Mouse (Mus musculus) hindbrain, embryonic 11.5 days (tissue): ENCODE data around the gene Slc35a5. TPM values are rescaled to one million over a fixed set of nuclear protein-coding genes. Genes with fewer than 3 reads are reported as not detected.

Experiments
- ATAC-seq: fragments of 200-750 bp; cut with Nextera tagmentation; 2 replicates; pipeline ENCODE4 v1.8.0; 2017; ENCODE audit warnings: mild to moderate bottlenecking, moderate TSS enrichment, moderate library complexity; ENCODE audit not compliant: low FRiP score
- DNase-seq: peaks from one replicate; pipeline ENCODE4 v3.0.0-alpha.2; 2015; ENCODE audit warnings: low spot score
- H3K27ac ChIP-seq: fragments of 300-500 bp; sonication (generic); 2 replicates; pipeline ENCODE4 v1.5.1; 2014; ENCODE audit warnings: mild to moderate bottlenecking, low read depth, low read length
- H3K27me3 ChIP-seq: fragments of 300-500 bp; sonication (generic); 2 replicates; pipeline ENCODE4 v1.6.1; 2014; ENCODE audit warnings: mild to moderate bottlenecking, low read length, moderate library complexity, mixed read lengths; ENCODE audit not compliant: control insufficient read depth, insufficient read depth
- H3K36me3 ChIP-seq: fragments of 300-500 bp; sonication (generic); 2 replicates; pipeline ENCODE4 v1.6.1; 2014; ENCODE audit warnings: mild to moderate bottlenecking, low read length, moderate library complexity, mixed read lengths; ENCODE audit not compliant: control insufficient read depth, insufficient read depth
- H3K4me1 ChIP-seq: fragments of 300-500 bp; sonication (generic); replicated peaks from 2 replicates; pipeline ENCODE4 v1.6.1; 2014; ENCODE audit warnings: low read length, mixed read lengths; ENCODE audit not compliant: control insufficient read depth, insufficient read depth
- H3K4me2 ChIP-seq: fragments of 300-500 bp; sonication (generic); replicated peaks from 2 replicates; pipeline ENCODE4 v1.6.1; 2014; ENCODE audit warnings: mild to moderate bottlenecking, low read depth, low read length
- H3K4me3 ChIP-seq: fragments of 300-500 bp; sonication (generic); 2 replicates; pipeline ENCODE4 v1.5.1; 2014; ENCODE audit warnings: low read depth, low read length
- H3K9ac ChIP-seq: fragments of 300-500 bp; sonication (generic); 2 replicates; pipeline ENCODE4 v1.6.1; 2014; ENCODE audit warnings: low read depth, low read length
- H3K9me3 ChIP-seq: fragments of 300-500 bp; sonication (generic); 2 replicates; pipeline ENCODE4 v1.6.1; 2016; ENCODE audit warnings: low read length; ENCODE audit not compliant: control insufficient read depth
- WGBS: fragments of 180-500 bp; shearing (Covaris S2); extraction: QIAGEN DNeasy Blood & Tissue Kit; methylation state at CpG from one replicate; pipeline ENCODE4 v1.1.7; 2014; 5-methylcytosine and 5-hydroxymethylcytosine counted together
- polyA plus RNA-seq: library from polyadenylated mRNA; unstranded; fragments of >200 nt; fragmentation: Nextera tagmentation; extraction: Ambion mirVana; gene quantifications from 2 replicates; pipeline ENCODE4 v1.2.1, GENCODE M21; 2014

Slc35a5 gene
- polyA plus RNA-seq, 1 experiment from 2014 or later, result 20.1 TPM

DNA sequence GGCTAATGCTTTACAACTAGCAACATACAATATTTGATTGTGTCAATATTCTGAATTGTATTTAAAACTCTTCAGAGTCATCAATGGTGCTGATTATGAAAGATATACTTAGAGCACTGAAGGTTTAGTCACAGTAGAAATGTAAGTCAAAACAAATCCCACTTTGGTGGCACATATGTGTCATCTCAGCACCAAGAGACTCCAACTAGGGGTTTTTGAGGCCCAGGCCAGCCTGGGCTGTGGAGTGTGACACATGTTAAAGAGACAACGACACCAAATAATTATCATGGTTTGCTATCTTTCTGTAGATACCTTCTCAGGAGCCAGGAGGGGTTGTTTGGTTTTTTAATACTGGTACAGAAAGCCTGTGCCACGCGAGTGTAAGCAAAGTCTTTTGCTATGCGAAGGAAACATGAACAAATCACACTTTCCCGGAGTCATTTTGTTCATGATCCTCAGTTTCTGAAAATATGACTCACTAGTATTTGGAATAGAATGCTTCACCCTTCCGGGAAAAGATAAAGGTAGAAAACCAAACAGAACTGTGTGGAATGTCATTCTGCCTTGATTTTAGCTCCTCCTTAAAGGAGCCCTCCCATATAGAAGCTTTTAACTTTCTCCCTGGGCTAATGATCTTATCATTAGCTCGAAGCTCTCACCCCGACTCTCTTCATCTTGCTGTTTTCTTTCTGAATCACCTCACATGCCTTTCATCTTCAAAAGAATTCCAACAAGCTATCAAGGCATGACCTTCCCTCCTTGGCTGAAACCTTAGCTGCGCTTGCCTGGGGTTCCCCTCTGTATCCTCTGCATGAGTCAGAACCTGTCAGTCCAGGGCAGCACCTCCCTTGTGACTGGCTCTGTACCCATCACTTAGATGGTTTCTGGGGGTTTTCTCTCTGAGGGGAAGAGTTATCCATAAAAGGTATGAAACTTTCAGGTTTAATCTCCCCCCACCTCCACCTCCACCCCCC is 34.0 kb downstream of the Slc35a5 start:
- 71% methylated on average over 9 of the region's 9 CpGs for WGBS
- Histone ChIP-seq H3K9me3 (no peaks in the 10 kb centered on the region), H3K4me3 (no peak overlapping the region), H3K9ac (no peak overlapping the region), H3K4me2 (no peak overlapping the region), H3K27ac (no peak overlapping the region), H3K27me3 (no peaks in the 10 kb centered on the region), H3K4me1 (no peaks in the 10 kb centered on the region), H3K36me3 (no peaks in the 10 kb centered on the region)
- no peak for DNase-seq
- ATAC-seq, result no peak

DNA sequence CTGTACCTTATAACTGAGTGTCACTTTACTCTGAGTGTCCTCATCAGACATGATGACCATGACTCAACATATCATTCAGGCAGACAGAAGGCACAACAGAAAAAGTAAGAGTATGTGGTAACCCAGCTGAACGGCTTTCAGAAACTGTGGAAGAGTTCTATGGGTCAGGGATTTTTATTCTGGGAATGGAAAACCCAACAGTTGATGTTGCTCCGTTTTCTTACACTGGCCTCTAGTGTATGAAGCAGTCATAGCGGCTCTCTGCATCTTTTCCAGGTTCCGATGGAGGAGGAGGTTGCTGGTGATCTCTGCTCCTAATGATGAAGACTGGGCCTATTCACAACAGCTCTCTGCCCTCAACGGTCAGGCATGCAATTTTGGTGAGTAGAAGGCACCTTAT is 35.9 kb downstream of the Slc35a5 start:
- Histone ChIP-seq H3K9ac (no peak overlapping the region), H3K27ac (no peak overlapping the region), H3K4me2 (no peak overlapping the region), H3K4me3 (no peak overlapping the region), H3K9me3 (no peaks in the 10 kb centered on the region), H3K36me3 (no peaks in the 10 kb centered on the region), H3K4me1 (no peaks in the 10 kb centered on the region), H3K27me3 (no peaks in the 10 kb centered on the region)
- WGBS, result 76% methylated on average over 5 of the region's 5 CpGs
- DNase-seq (no peak), ATAC-seq (no peak)

DNA sequence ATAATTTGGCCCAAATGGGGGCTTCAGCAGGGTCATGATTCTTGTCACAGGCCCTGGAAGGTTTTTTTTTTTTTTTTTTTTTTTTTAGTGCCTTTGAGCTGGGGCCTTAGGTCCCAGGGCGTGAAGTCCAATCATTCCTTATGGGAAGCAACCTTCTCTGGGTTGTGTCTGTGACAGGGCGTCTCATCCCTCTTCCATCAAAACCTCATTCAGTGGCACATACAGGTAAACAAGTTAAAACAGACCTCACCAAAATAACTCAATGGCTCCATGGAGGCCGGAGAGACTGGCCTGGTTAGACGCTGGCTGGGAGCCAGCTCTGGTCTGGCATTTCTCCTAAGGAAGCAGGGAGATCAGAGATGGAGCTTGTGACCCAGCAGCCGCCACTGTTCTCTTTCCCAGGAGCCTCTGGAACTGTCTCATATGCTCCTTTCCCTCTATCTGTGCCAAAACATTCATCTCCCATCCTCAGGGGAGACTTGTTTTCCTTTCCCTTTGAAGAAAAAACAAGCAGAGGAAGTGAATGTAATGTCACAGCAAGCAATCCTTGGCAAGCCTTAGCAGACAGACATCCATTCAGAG is 37.6 kb downstream of the Slc35a5 start:
- Histone ChIP-seq H3K4me3 (no peak overlapping the region), H3K4me2 (no peak overlapping the region), H3K4me1 (no peaks in the 10 kb centered on the region), H3K27me3 (no peaks in the 10 kb centered on the region), H3K9ac (no peak overlapping the region), H3K27ac (no peak overlapping the region), H3K9me3 (no peaks in the 10 kb centered on the region), H3K36me3 (no peaks in the 10 kb centered on the region)
- no peak for ATAC-seq
- DNase-seq, result no peak
- 74% methylated on average over 5 of the region's 5 CpGs for WGBS

DNA sequence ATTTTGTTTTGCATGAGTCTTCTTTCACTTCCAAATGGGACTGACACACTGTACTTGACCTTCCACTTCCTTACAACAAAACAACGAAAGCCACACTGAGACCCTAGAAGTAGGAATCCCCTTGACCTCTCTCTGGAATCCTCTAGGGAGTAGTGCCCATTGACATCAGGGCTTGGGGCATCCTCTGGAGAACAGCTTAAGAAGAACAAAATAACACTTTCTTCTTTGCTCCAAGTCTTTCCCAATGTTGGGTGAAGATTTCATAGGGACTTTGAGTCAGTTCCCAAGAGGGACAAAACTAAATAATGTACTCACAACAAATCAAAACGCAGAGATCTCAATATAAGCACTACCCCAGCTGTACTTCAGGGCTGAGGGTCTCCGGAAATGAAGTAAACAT is 39.7 kb downstream of the Slc35a5 start:
- no peak overlapping the region for H3K27ac ChIP-seq
- ATAC-seq, result no peak
- 81% methylated on average over 3 of the region's 3 CpGs for WGBS
- no peaks in the 10 kb centered on the region for H3K4me1 ChIP-seq
- no peak overlapping the region for H3K4me3 ChIP-seq
- no peak for DNase-seq
- no peak overlapping the region for H3K9ac ChIP-seq
- no peaks in the 10 kb centered on the region for H3K27me3 ChIP-seq
- no peaks in the 10 kb centered on the region for H3K36me3 ChIP-seq
- H3K4me2 ChIP-seq, result no peak overlapping the region
- H3K9me3 ChIP-seq, result no peaks in the 10 kb centered on the region

DNA sequence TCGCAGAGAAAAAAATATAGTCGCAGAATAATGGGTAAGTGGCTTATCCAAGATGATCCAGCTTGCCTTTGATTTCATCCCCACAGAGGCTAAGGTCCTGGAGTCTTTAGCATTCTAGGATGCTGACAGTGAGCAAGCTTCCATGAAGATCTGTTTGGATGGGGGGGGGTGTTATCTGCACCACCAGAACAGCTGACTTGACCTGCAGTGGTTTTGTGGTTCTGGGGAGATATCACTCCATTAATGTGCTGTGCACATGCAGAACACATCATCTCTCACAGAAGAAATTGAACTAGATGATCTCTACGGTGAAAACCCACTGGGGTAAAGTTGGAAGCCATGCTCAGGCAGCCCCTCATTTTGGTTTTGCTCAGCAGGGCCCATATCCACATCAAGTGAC is 41.3 kb downstream of the Slc35a5 start:
- no peaks in the 10 kb centered on the region for H3K9me3 ChIP-seq
- ATAC-seq (no peak), DNase-seq (no peak)
- no peak overlapping the region for H3K4me2 ChIP-seq
- no peaks in the 10 kb centered on the region for H3K27me3 ChIP-seq
- 91% methylated on average over 3 of the region's 3 CpGs for WGBS
- H3K9ac ChIP-seq, result no peak overlapping the region
- no peaks in the 10 kb centered on the region for H3K36me3 ChIP-seq
- H3K27ac ChIP-seq, result no peak overlapping the region
- H3K4me1 ChIP-seq, result no peaks in the 10 kb centered on the region
- H3K4me3 ChIP-seq, result no peak overlapping the region

GRCm38 (mm10) chr16:45110498-45110897 is 48.0 kb downstream of the Slc35a5 start:
- no peak overlapping the region for H3K27ac ChIP-seq
- ATAC-seq, result no peak
- H3K9me3 ChIP-seq, result no peaks in the 10 kb centered on the region
- DNase-seq, result no peak
- no peak overlapping the region for H3K4me3 ChIP-seq
- H3K4me2 ChIP-seq, result no peak overlapping the region
- no peak overlapping the region for H3K9ac ChIP-seq
- H3K36me3 ChIP-seq, result no peaks in the 10 kb centered on the region
- H3K4me1 ChIP-seq, result no peaks in the 10 kb centered on the region
- no peaks in the 10 kb centered on the region for H3K27me3 ChIP-seq
- 77% methylated on average over 4 of the region's 4 CpGs for WGBS

DNA sequence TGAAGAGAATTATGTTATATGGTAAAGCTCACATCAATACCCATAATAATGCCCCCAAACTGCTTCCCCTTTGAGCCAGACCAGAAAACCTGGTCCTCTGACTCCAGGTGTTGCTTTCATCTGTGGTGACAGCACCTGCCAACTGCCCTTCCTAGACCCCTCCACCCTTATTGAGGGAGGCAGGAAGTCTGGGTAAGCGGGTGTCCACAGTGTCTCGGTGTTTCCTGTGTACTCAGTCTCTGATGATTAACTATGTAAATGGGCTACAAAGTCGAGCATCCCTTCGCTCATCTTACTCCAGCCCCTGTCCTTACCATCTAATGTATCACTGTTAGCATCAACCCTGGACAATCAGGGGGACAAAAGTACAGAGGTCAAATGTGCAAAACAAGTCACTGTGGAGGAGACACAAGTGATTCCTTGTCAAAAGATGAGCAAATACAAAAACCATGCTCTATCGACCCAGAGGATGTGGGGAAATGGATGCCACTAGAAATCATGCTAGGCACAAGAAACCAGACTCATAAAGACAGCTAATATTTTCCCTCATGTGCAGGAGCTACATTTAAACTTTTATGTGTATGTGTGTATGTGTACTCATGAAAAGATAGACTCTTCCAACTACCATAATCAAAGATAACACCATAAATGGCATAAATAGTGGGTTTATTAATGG is 50.2 kb downstream of the Slc35a5 start:
- DNase-seq (no peak), ATAC-seq (no peak)
- Histone ChIP-seq H3K4me2 (no peak overlapping the region), H3K9me3 (no peaks in the 10 kb centered on the region), H3K27ac (no peak overlapping the region), H3K9ac (no peak overlapping the region), H3K4me1 (no peaks in the 10 kb centered on the region), H3K4me3 (no peak overlapping the region), H3K27me3 (no peaks in the 10 kb centered on the region), H3K36me3 (no peaks in the 10 kb centered on the region)
- WGBS, result 75% methylated on average over 5 of the region's 5 CpGs

DNA sequence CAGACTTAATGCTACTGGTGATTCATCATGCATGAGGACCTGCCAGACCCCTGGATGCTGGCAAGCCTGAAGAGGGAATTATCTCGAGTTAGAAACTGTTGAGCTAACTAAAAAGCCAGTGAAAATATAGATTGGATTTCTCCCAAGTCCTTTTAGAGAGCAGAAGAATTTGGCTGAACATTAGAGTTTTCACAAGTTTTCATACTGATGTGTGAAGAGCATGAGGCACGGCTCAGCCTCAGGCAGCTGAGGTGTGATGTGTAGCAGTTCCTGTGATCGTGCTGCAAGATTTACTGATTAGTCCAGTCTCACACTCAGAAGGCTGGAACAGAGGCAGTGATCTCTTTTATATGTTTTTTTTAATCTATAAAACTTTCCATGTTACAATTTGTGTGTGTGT is 53.5 kb downstream of the Slc35a5 start:
- H3K27me3 ChIP-seq, result no peaks in the 10 kb centered on the region
- H3K4me2 ChIP-seq, result no peak overlapping the region
- H3K36me3 ChIP-seq, result no peaks in the 10 kb centered on the region
- no peaks in the 10 kb centered on the region for H3K9me3 ChIP-seq
- WGBS, result 79% methylated on average over 3 of the region's 3 CpGs
- no peaks in the 10 kb centered on the region for H3K4me1 ChIP-seq
- H3K27ac ChIP-seq, result no peak overlapping the region
- no peak for ATAC-seq
- no peak overlapping the region for H3K4me3 ChIP-seq
- H3K9ac ChIP-seq, result no peak overlapping the region
- no peak for DNase-seq
